In genomic region chr11:45752237-45752636, GRCm38 (mm10) we compare ENCODE assay signal across 8 mouse cellular contexts.
DNase-seq lines count a peak whose midpoint lies in the region; ATAC-seq and TF ChIP-seq lines count a peak whose summit lies in the region.

No protein-coding gene starts in this region.

- TF ChIP-seq POLR2A in brain, embryonic 14.5 days (IDR thresholded peaks at IDR 0.05; ENCODE audit: borderline replicate concordance, extremely low read depth, insufficient read depth, insufficient read length, poor library complexity, severe bottlenecking) = no peak
- TF ChIP-seq POLR2A in lung, adult 2 months (IDR thresholded peaks at IDR 0.05; ENCODE audit: borderline replicate concordance, extremely low read depth, low read depth, low read length) = no peak

- H3K4me1 ChIP-seq in lung, adult 2 months (ENCODE audit: control insufficient read depth, insufficient read depth, low read length) = no peaks in the 10 kb centered on the region

- H3K4me3 ChIP-seq in lung, adult 2 months (replicated peaks; ENCODE audit: extremely low read depth, low read depth, low read length) = no peak overlapping the region

- peak; percentile 92 for ATAC-seq in granulocyte monocyte progenitor cell, adult 5-6 weeks (replicated peaks; ENCODE audit: poor library complexity, severe bottlenecking)

- 52% methylated on average over 1 of the region's 1 CpGs for WGBS in lung, adult 2 months

- peak; percentile 40 to 79 for DNase-seq in adrenal gland, adult (ENCODE audit: inconsistent age in 2 of 2, low spot score in 1 of 2)
- no peak for DNase-seq in adrenal gland, postnatal 25 days
- DNase-seq in B cell, adult 2 months = peak; percentile 39 to 45
- peak; percentile 78 for DNase-seq in brain, embryonic 14.5 days (ENCODE audit: low read depth)
- DNase-seq in kidney, postnatal 14 days = peak; percentile 65
- peak; percentile 8 for DNase-seq in lung, adult 2 months
- peak; percentile 53 for DNase-seq in skeletal muscle tissue, adult 2 months (ENCODE audit: low read depth, low spot score)

- TF ChIP-seq CTCF in brain, embryonic 14.5 days (IDR thresholded peaks at IDR 0.05; ENCODE audit: borderline replicate concordance, extremely low read depth, insufficient read depth, insufficient read length) = peak; percentile 70; the same call in 1 of the 2 replicates
- peak; percentile 42 for TF ChIP-seq CTCF in lung, adult 2 months (IDR thresholded peaks at IDR 0.05; ENCODE audit: insufficient read depth, low read length)
